Mouse (Mus musculus) right cerebral cortex, postnatal 25 days (tissue): ENCODE measurements around the gene Cntnap2.

Experiments used
- DNase-seq: peaks from one replicate; pipeline ENCODE4 v3.0.0; 2022

Cntnap2 gene

GRCm38 (mm10) chr6:45345396-45345795, 286.2 kb downstream of the Cntnap2 start:
- no peak for DNase-seq

- DNase-seq, result no peak
Measured at GRCm38 (mm10) chr6:45345953-45346352, 286.8 kb downstream of the Cntnap2 start.

DNA sequence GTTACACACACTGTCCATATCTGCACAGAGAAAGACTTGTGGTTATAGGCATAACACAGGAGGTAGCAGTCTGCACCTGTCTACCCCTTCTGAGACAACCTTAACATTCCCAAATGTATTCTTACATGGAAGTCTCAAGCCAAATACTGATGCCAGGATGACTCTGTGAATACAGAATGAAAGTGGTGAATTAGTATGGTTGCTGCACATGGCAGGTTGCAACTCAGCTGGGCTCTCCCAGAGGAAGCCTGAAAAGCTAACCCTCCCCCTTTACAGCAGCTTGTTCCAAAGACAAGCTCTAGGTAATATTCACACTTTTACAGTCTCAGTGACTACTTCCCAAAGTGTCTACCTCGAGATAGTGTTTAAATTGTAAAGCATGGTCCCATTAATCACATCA, 307.3 kb downstream of the Cntnap2 start:
- no peak for DNase-seq

- no peak for DNase-seq
Measured at GRCm38 (mm10) chr6:45381126-45381525, 322.0 kb downstream of the Cntnap2 start.

GRCm38 (mm10) chr6:45389034-45389433, 329.9 kb downstream of the Cntnap2 start:
- no peak for DNase-seq

DNA sequence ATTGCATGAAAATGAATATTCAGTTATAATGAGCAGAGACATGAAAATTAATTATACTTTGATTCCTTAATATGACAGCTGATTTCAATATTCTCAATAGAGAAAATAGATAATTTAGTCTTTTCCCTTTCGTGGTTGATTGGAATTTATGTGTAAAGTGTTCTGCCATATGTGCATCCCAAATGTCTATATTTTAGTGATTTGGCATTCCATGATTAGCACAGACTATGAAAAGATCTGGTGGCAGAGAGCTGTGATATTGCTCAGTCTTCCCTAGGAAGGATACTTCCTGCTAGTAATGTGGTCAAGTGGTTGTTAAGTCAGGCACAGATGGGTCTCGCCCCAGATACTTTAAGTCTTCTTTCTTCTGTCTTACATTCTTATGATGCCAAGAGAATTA, 354.5 kb downstream of the Cntnap2 start:
- DNase-seq, result no peak

DNA sequence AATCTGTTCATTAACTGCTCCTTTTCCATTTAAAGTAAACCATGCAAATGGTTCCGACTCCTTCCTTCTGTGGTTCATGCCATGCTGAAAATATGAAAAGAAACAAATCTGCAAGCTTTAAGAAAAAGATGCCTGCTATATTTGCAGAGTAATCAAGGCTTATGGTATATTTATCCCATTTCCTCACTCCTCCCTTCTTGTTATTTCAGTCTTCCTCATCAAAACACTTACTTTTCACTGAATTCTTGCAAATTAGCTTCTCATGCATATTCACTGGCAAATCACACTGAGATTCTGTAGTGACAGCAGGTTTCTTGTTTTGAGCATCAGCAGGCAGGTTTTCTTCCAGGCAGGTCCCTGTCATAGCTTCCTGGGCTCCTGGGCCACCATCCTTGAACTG, 396.3 kb downstream of the Cntnap2 start:
- no peak for DNase-seq

GRCm38 (mm10) chr6:45518221-45518620, 459.1 kb downstream of the Cntnap2 start:
- DNase-seq, result no peak

GRCm38 (mm10) chr6:45536999-45537398, 477.8 kb downstream of the Cntnap2 start:
- no peak for DNase-seq

DNA sequence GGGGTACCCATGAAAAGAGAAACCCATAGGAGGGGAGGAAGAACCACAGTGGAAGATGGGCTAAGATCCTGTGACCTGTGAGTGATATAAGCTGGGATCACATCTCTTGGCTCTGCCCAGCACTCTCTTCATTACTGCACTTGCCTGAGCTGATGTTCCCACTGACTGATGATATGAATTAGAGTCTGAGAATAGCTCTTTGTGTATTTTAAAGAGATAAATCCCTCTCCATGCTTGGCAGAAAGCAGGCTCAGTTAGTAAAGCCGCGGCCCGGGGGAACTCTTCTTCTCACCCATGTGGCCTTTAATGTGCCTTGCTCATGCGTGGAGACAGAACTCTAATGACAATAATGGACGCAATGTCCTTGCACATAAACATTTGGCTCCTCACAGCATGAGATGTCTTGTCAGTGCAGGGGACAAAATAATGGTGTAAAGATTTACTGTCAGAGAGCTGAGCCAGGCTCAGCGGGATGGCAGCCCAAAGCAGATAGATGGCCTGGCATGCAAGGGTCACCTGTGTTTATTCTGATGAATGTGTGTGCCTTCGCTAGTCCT, 485.2 kb downstream of the Cntnap2 start:
- no peak for DNase-seq

DNA sequence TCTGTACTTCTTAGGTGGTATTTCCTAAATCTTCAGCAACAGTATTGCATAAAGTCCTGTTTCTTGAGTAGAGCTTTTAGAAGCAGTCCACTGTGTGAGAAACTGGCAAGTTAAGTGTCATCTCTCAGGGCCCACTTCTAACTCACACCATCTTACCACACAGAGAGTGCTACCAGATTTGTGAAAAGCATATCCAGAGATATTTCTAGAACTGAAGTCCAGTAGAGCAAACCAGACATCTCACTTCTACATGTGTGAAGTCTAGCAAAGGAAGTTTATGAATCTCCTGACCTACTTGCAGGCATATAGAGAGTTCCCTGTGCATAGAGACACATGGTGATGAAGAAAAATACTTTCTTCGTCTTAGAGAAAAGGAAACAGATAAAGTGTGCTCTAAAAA, 500.6 kb downstream of the Cntnap2 start:
- no peak for DNase-seq

DNA sequence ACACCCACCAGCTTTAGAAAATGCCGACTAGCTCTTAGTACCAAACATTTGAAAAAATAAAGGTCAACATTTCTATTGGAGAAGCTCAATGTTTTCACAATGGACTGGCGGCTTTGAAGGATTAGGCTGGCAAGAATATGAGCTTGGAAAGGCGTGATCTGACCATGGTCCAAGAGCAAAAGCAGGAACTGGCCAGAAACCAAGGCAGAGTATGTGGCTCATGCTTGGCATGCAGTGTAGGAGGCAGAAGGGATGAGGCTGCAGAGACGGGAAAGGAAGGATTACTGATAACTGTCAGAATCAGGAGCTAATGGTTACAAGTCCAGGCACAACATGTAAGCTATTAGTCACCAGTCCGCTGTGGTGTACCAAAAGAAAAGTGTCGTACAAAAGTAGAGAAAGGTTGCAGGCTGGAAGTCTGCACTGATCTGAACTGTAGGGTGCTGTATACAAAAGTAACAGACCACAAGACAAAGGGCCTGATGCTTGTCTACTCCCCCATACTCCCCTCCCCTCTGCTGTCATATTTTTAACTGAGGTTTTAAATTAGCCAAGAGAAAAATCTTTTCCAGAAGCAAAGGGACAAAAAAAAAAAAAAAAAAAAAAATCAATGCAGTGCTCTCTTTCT, 525.4 kb downstream of the Cntnap2 start:
- DNase-seq, result no peak

DNA sequence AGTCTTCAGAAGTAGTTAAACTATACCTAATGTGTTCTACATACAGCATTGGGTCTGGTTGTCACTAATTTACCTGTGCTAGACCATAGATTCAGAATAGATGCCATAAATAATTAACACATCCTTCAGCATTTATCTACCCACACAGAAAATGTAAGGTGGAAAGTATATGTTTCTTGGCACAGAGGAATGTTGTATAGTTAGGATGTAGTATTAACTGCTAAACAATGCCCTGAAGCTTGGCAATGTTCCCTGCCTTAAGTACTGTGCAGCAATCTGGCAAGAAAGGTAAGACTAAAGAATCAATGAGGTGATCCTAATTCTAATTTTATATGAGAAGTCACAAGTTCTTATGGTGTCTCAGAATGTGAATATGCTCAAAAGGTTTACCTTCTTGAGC, 529.9 kb downstream of the Cntnap2 start:
- no peak for DNase-seq

GRCm38 (mm10) chr6:45647017-45647416, 587.9 kb downstream of the Cntnap2 start:
- DNase-seq, result no peak

DNA sequence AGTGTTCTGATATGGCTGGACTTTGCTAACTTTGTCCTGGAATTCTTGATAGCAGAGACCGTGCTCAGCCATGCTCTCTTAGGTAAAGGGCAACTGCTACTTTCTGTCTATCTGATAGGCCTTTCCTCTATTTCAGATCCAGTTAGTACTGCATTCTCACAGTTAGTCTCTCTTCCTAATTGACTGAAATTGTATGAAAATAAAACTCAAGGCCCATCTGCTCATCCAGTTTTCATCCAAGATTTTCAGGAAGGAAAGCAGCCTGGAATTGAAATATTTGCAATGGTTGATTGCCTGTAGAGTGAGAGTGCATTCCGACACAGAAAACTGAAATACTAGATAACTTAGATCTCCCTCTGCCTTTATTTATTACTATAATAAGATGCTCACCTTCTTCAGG, 589.3 kb downstream of the Cntnap2 start:
- DNase-seq, result no peak

DNA sequence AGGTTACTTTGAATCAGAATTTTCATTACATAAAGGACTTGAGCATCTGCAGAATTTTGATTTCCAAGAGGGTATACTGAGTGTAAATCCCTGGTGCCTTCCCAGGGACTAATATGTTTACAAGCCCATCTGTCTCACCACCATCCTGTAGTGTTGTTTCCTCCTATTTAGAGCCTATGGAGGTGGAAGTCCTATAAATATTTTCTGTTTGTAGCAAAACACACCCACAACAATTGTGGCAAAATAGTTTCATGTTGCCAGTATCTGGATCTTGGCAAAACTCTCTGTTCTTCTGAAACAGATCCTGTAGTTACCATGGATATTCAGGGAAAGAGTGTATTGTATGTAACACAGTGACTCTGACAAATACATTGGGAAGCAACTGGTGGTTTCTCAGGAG, 641.1 kb downstream of the Cntnap2 start:
- no peak for DNase-seq

DNA sequence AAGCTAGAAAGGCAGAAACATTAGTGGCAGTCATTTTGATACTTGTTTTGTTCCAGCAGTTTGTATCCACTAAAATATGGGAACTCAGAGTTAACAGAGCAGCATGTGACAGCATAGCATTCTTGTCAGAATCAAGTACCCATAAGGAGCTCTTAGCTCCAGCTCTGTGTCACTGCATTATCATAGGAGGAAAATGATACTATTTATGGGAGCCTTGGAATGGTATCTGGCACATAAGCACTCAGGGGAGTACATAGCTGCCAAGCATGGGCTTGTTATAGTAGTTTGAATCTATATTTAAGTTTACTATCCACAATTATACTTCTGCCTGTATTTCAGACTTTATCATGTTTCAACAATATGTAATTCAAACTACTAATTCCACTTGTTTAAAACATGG, 732.5 kb downstream of the Cntnap2 start:
- no peak for DNase-seq

DNA sequence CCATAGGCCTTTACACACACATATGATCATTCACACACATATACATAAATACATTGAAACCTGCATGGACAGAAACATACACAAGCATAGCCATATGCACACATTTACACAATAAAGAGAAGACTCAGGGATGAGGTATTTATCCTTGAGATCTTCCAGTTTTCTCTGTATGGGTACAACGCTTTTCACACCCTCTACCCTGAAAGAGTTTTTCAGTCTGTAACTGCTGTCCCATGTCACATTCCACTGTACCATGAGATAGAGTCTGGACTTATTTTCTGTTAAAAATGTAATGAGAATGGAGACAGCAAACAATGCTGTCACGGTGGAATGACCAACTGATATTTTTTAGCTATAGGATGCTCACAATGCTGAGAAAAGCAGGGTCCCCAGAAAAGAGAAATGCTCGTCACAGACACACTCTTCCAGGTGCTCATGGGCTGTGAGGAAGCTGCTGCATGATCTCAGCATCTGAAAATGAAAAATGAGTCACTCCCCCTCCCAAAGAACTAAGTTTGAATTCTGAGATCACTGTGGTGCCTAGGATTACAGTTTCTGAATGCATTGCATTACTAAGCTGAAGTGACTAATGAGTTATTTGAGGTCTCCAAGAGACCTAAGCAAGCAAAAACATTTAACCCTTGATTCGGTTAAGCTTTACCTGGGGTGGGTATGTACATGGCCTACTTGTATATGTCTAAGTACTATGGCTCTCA, 782.6 kb downstream of the Cntnap2 start:
- no peak for DNase-seq

GRCm38 (mm10) chr6:45843736-45844135, 784.6 kb downstream of the Cntnap2 start:
- no peak for DNase-seq

- no peak for DNase-seq
Measured at GRCm38 (mm10) chr6:45871409-45871992, 812.3 kb downstream of the Cntnap2 start.

- DNase-seq, result no peak
Measured at GRCm38 (mm10) chr6:45885486-45885885, 826.3 kb downstream of the Cntnap2 start.

GRCm38 (mm10) chr6:45887901-45888300, 828.7 kb downstream of the Cntnap2 start:
- DNase-seq, result no peak

DNA sequence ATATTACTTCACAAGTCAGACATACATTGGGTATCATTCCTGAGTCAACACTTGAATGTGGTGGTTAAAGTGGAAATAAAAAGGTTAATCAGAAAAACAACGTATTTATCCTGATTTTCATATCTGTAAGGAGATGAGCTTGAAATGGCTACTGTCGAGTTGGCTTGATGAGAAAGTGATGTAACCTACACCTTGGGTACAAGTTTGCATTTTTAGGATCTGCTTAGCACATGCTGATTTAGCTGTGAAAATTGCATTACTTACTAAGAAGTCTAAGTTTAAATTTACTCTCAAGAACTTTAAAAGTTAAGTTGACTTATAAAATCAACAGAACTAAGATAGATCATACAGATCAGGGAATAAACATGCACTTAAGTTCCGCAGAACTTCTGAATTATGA, 879.1 kb downstream of the Cntnap2 start:
- no peak for DNase-seq

- DNase-seq, result no peak
Measured at GRCm38 (mm10) chr6:45938775-45939174, 879.6 kb downstream of the Cntnap2 start.
